Mouse (Mus musculus) right cerebral cortex, postnatal 4 days (tissue): Measurements from ENCODE around the gene Mgme1.

Experiments used
- DNase-seq: peaks from one replicate; pipeline ENCODE4 v3.0.0-alpha.2; 2022

Mgme1 gene

GRCm38 (mm10) chr2:144308561-144308960 is 38.1 kb downstream of the Mgme1 start:
- no peak for DNase-seq

GRCm38 (mm10) chr2:144310273-144310672 is 39.8 kb downstream of the Mgme1 start:
- DNase-seq = no peak

GRCm38 (mm10) chr2:144311372-144311771 is 40.9 kb downstream of the Mgme1 start:
- no peak for DNase-seq

- no peak for DNase-seq
These were observed 53.8 kb downstream of the Mgme1 start for GRCm38 (mm10) chr2:144324218-144324617.

- DNase-seq = no peak
These were observed 59.0 kb downstream of the Mgme1 start for GRCm38 (mm10) chr2:144329451-144329850.

GRCm38 (mm10) chr2:144329937-144330336 is 59.5 kb downstream of the Mgme1 start:
- DNase-seq = no peak

GRCm38 (mm10) chr2:144330352-144330959 is 60.0 kb downstream of the Mgme1 start:
- no peak for DNase-seq
